Mouse (Mus musculus) heart, embryonic 13.5 days (tissue): ENCODE measurements at regions not wholly inside any gene's neighbourhood (a gene's known extent, or its start where the extent isn't known, plus 50 kb on each side); places are given as distances from the start of the nearest gene placed in this dataset.

Experiments
- ATAC-seq: fragments of 200-750 bp; cut with Nextera tagmentation; 2 replicates; pipeline ENCODE4 v1.8.0; 2017; ENCODE audit warnings: moderate TSS enrichment; ENCODE audit not compliant: insufficient number of reproducible peaks, low FRiP score, low TSS enrichment; ENCODE audit errors: extremely low read depth
- H3K27ac ChIP-seq: fragments of 300-500 bp; sonication (generic); replicated peaks from 2 replicates; pipeline ENCODE4 v1.5.1; 2015; ENCODE audit warnings: moderate library complexity, mild to moderate bottlenecking, inconsistent platforms
- H3K27me3 ChIP-seq: fragments of 300-500 bp; sonication (generic); replicated peaks from 2 replicates; pipeline ENCODE4 v1.6.1; 2015; ENCODE audit warnings: mild to moderate bottlenecking, inconsistent platforms
- H3K36me3 ChIP-seq: fragments of 300-500 bp; sonication (generic); 2 replicates; pipeline ENCODE4 v1.6.1; 2015; ENCODE audit warnings: mild to moderate bottlenecking, inconsistent platforms
- H3K4me1 ChIP-seq: fragments of 300-500 bp; sonication (generic); 2 replicates; pipeline ENCODE4 v1.6.1; 2015; ENCODE audit warnings: inconsistent platforms
- H3K4me2 ChIP-seq: fragments of 300-500 bp; sonication (generic); 2 replicates; pipeline ENCODE4 v1.6.1; 2015; ENCODE audit warnings: inconsistent platforms, mild to moderate bottlenecking, moderate library complexity
- H3K4me3 ChIP-seq: fragments of 300-500 bp; sonication (generic); 2 replicates; pipeline ENCODE4 v1.5.1; 2015; ENCODE audit warnings: moderate library complexity, mild to moderate bottlenecking, inconsistent platforms
- H3K9ac ChIP-seq: fragments of 300-500 bp; sonication (generic); 2 replicates; pipeline ENCODE4 v1.6.1; 2015; ENCODE audit warnings: inconsistent platforms, mild to moderate bottlenecking, moderate library complexity
- H3K9me3 ChIP-seq: fragments of 300-500 bp; sonication (generic); 2 replicates; pipeline ENCODE4 v1.6.1; 2016; ENCODE audit warnings: inconsistent platforms
- WGBS: fragments of 180-500 bp; shearing (Covaris S2); methylation state at CpG from one replicate; pipeline ENCODE4 v1.1.7; 2015; ENCODE audit warnings: mixed read lengths; 5-methylcytosine and 5-hydroxymethylcytosine counted together

GRCm38 (mm10) chr1:52397460-52397859, 103.0 kb downstream of the Nab1 start:
- H3K9ac ChIP-seq, result no peak overlapping the region
- H3K27me3 ChIP-seq, result no peaks in the 10 kb centered on the region
- H3K4me1 ChIP-seq, result no peaks in the 10 kb centered on the region
- WGBS, result 28% methylated on average over 3 of the region's 3 CpGs
- H3K4me3 ChIP-seq, result no peak overlapping the region
- no peak overlapping the region for H3K27ac ChIP-seq
- no peaks in the 10 kb centered on the region; the same call in 1 of the 2 replicates for H3K9me3 ChIP-seq
- no peak overlapping the region for H3K4me2 ChIP-seq
- H3K36me3 ChIP-seq, result no peaks in the 10 kb centered on the region
- ATAC-seq, result no peak

DNA sequence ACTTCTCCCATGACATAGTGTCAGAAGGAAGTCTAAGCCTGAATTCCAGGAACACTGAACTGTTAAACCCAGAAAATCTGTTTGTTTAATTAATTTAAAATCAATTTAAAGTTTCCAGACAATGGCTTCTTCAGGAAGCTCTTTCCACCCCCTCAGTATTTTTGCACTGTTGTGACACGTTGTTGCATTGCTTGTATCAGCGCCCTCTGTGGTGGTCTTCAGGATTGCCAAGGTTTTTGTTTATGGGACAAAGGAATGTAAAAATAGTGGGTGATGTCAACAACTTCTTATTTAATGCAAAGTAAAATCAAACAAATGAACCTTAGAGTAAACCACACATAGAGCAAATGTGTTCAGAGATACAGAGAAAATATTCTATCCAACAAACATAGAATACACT, 107.5 kb downstream of the Nab1 start:
- Histone ChIP-seq H3K4me1 (0 out of 2 replicates have a peak, but pooled peaks cover 3% of the 10 kb centered on the region), H3K9me3 (no peaks in the 10 kb centered on the region), H3K27me3 (no peaks in the 10 kb centered on the region), H3K4me3 (no peak overlapping the region), H3K4me2 (no peak overlapping the region), H3K9ac (no peak overlapping the region), H3K27ac (no peak overlapping the region), H3K36me3 (no peaks in the 10 kb centered on the region)
- 38% methylated on average over 2 of the region's 2 CpGs for WGBS
- ATAC-seq, result no peak

DNA sequence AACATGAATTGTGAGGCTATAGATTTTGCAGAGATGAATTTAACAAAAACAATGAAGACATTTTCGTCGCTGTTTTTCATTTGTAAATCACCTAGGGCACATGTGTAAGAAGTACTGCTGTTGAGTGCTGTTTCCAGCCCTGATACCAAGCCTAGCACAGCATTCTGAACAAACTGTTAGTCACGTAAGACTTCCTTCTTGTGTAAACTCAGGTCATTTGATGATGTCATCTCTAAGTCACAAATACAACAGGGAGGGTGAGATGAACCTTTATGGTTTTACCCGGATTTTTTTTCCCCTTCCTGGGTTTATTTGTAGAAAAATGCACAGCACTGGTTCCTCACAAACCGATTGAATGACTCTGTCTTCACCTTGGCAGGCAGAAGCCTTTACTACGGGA, 111.6 kb downstream of the Nab1 start:
- no peak overlapping the region for H3K27ac ChIP-seq
- no peaks in the 10 kb centered on the region for H3K27me3 ChIP-seq
- 0 out of 2 replicates have a peak, but pooled peaks cover 3% of the 10 kb centered on the region for H3K9me3 ChIP-seq
- ATAC-seq, result no peak
- H3K9ac ChIP-seq, result no peak overlapping the region
- H3K4me1 ChIP-seq, result 0 out of 2 replicates have a peak, but pooled peaks cover 3% of the 10 kb centered on the region
- WGBS, result 75% methylated on average over 6 of the region's 6 CpGs
- H3K36me3 ChIP-seq, result no peaks in the 10 kb centered on the region
- H3K4me2 ChIP-seq, result no peak overlapping the region
- no peak overlapping the region for H3K4me3 ChIP-seq

DNA sequence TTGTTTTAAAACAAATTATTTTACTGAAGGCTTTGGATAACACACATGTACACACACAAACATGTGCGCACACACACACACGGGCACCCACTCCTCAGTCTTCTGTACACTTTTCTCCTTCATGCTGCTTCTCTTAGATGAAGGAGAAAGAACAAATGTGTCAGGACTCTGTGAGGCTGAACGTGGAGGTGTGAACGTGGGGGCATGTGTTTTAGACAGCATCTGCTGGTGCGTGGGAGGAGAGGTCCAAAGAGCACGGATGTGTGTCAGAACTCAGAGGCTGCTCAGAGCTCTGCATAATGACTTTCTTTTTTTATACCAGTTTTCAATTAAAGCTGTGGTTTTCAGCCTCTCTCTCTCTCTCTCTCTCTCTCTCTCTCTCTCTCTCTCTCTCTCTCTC, 112.4 kb downstream of the Nab1 start:
- ATAC-seq, result no peak
- 51% methylated on average over 6 of the region's 6 CpGs for whole genome bisulfite sequencing
- Histone ChIP-seq H3K9me3 (0 out of 2 replicates have a peak, but pooled peaks cover 3% of the 10 kb centered on the region), H3K9ac (no peak overlapping the region), H3K27ac (no peak overlapping the region), H3K27me3 (no peaks in the 10 kb centered on the region), H3K4me2 (no peak overlapping the region), H3K36me3 (no peaks in the 10 kb centered on the region), H3K4me1 (0 out of 2 replicates have a peak, but pooled peaks cover 3% of the 10 kb centered on the region), H3K4me3 (no peak overlapping the region)

- H3K4me2 ChIP-seq, result no peak overlapping the region
- no peak overlapping the region for H3K4me3 ChIP-seq
- H3K27me3 ChIP-seq, result no peaks in the 10 kb centered on the region
- H3K9me3 ChIP-seq, result 0 out of 2 replicates have a peak, but pooled peaks cover 3% of the 10 kb centered on the region
- H3K36me3 ChIP-seq, result no peaks in the 10 kb centered on the region
- 81% methylated on average over 3 of the region's 3 CpGs for WGBS
- H3K9ac ChIP-seq, result no peak overlapping the region
- no peak overlapping the region for H3K27ac ChIP-seq
- ATAC-seq, result no peak
- H3K4me1 ChIP-seq, result no peaks in the 10 kb centered on the region
Observed at GRCm38 (mm10) chr1:52387062-52387461, 113.4 kb downstream of the Nab1 start.

DNA sequence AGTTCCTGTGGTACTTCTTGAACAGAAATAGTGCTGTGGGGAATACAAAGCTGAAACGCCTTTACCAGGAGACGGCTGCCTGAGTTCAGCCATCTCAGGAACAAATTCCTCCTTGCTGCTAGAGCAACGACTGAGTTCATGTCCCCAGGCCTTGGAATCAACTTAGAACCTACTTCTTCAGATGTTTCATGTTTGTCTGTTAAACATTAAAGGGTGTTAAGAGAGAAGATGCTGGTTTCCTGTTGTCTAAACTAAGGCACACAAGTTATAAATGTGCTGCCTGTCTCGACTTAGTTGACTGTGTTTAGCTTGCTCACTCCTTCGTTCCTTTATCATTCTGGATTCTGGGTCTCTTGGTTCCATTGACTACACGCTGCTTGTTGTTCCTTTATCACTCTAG, 125.2 kb downstream of the Nab1 start:
- 70% methylated on average over 6 of the region's 6 CpGs for WGBS
- H3K9ac ChIP-seq, result no peak overlapping the region
- H3K27ac ChIP-seq, result no peak overlapping the region
- no peaks in the 10 kb centered on the region for H3K36me3 ChIP-seq
- no peaks in the 10 kb centered on the region for H3K27me3 ChIP-seq
- no peak for ATAC-seq
- no peak overlapping the region for H3K4me3 ChIP-seq
- no peaks in the 10 kb centered on the region for H3K9me3 ChIP-seq
- no peak overlapping the region for H3K4me2 ChIP-seq
- no peaks in the 10 kb centered on the region for H3K4me1 ChIP-seq

DNA sequence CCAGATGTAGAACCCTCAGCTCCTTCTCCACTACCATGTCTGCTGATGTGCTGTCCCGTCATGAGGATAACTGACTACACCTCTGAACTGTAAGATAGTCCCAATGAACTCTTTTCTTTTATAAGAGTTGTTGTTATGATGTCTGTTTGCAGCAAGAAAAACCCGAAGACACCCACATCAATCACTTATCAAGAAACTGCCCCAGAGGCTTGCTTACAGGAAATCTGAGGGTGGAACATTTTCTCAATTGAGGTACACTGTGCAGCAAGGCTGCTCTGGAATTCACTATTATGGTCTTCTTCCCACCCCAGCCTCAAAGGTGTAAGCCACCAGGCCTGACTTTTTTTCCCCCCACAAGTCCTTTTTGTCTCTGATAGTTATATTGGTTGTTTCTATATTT, 125.8 kb downstream of the Nab1 start:
- ATAC-seq, result no peak
- H3K36me3 ChIP-seq, result no peaks in the 10 kb centered on the region
- H3K27me3 ChIP-seq, result no peaks in the 10 kb centered on the region
- WGBS, result 64% methylated on average over 2 of the region's 2 CpGs
- H3K4me3 ChIP-seq, result no peak overlapping the region
- H3K9me3 ChIP-seq, result no peaks in the 10 kb centered on the region
- H3K9ac ChIP-seq, result no peak overlapping the region
- H3K4me1 ChIP-seq, result no peaks in the 10 kb centered on the region
- H3K4me2 ChIP-seq, result no peak overlapping the region
- no peak overlapping the region for H3K27ac ChIP-seq

DNA sequence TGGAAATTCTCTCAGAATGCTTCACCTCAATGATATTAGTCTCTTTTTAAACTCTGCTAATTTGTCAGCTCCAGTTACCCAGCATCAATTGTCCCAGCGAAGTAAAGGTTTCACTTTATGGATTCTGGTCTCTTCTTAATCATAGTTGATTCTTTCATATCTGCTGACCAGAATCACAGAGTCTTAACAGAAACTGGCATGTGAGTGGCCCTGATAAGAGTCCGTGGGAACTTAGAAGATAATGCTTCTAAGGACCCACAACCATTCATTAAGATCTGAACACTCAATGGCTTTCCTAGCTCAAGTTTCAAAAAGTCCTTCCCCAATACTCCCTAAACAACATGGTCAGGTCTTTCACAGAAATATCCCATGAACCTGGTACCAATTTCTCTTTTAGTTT, 126.7 kb downstream of the Nab1 start:
- ATAC-seq, result no peak
- Histone ChIP-seq H3K4me3 (no peak overlapping the region), H3K9me3 (no peaks in the 10 kb centered on the region), H3K4me2 (no peak overlapping the region), H3K4me1 (no peaks in the 10 kb centered on the region), H3K9ac (no peak overlapping the region), H3K27me3 (no peaks in the 10 kb centered on the region), H3K27ac (no peak overlapping the region), H3K36me3 (no peaks in the 10 kb centered on the region)
- WGBS, result 52% methylated on average over 2 of the region's 2 CpGs

DNA sequence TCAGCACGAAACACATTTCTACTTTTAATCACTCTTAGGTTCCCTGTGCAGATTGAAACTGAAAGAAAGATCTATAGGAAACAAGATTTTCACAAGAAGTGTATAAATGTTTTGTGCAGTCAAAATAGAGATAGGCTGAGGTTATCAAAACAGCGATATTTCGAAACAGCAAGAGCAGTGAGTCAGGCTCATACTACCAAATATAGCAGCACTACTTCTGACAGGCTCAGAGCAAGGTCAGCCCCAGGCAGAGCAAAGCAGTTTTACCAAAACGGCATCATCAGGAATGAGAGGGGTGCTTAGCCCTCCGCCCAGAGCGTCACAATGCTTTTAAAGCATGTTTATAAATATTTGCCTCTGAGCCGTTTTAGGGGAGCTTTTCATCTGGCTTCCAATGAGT, 133.4 kb upstream of the Gls start:
- 36% methylated on average over 7 of the region's 7 CpGs for WGBS
- Histone ChIP-seq H3K36me3 (no peaks in the 10 kb centered on the region), H3K4me2 (peak overlapping the region; percentile 23; the same call in 1 of the 2 replicates), H3K9ac (no peak overlapping the region), H3K27ac (0 out of 2 replicates have a peak overlapping the region, but pooled peaks have one; percentile 2), H3K4me3 (no peak overlapping the region), H3K9me3 (no peaks in the 10 kb centered on the region), H3K4me1 (peaks cover 23% of the 10 kb centered on the region), H3K27me3 (no peaks in the 10 kb centered on the region)
- no peak for ATAC-seq

GRCm38 (mm10) chr1:52363625-52364024, 130.6 kb upstream of the Gls start:
- Histone ChIP-seq H3K4me3 (no peak overlapping the region), H3K9me3 (no peaks in the 10 kb centered on the region), H3K4me2 (no peak overlapping the region), H3K4me1 (peaks cover 23% of the 10 kb centered on the region), H3K36me3 (no peaks in the 10 kb centered on the region), H3K9ac (no peak overlapping the region), H3K27me3 (no peaks in the 10 kb centered on the region), H3K27ac (no peak overlapping the region)
- WGBS, result 69% methylated on average over 3 of the region's 3 CpGs
- no peak for ATAC-seq

DNA sequence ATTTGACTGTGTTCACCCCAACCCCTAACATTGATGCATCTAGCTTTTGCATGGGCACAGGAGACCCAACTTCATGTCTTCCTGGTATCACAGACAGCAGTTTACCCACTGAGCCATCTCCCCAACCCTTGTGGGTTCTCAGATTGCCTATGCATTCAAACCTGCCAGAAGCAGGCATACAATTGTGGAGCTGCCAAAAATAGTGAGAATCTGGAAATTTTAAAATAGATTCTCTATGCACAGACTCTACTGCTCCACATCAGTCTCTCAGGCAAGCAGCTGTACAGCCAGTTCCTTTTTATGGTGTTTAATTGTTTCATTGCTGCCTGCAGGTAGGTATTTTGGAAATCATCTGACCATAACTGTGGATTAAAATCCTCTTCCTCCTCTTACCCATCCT, 129.9 kb upstream of the Gls start:
- peaks cover 23% of the 10 kb centered on the region for H3K4me1 ChIP-seq
- no peak overlapping the region for H3K4me3 ChIP-seq
- no peaks in the 10 kb centered on the region for H3K9me3 ChIP-seq
- no peak overlapping the region for H3K27ac ChIP-seq
- ATAC-seq, result no peak
- H3K9ac ChIP-seq, result no peak overlapping the region
- H3K4me2 ChIP-seq, result no peak overlapping the region
- no peaks in the 10 kb centered on the region for H3K36me3 ChIP-seq
- H3K27me3 ChIP-seq, result no peaks in the 10 kb centered on the region

GRCm38 (mm10) chr1:52354041-52354582, 121.1 kb upstream of the Gls start:
- Histone ChIP-seq H3K4me1 (peaks cover 4% of the 10 kb centered on the region; the same call in 1 of the 2 replicates), H3K9me3 (no peaks in the 10 kb centered on the region), H3K4me2 (no peak overlapping the region), H3K36me3 (no peaks in the 10 kb centered on the region), H3K9ac (no peak overlapping the region), H3K27ac (peak overlapping the region; percentile 41), H3K27me3 (no peaks in the 10 kb centered on the region), H3K4me3 (no peak overlapping the region)
- ATAC-seq, result peak; percentile 74; the same call in 1 of the 2 replicates
- 54% methylated on average over 6 of the region's 6 CpGs for WGBS
